Mouse (Mus musculus): ENCODE measurements at regions not wholly inside any gene's neighbourhood (a gene's known extent, or its start where the extent isn't known, plus 50 kb on each side); places are given as distances from the start of the nearest gene placed in this dataset.
A peak's percentile ranks its signal among the peaks of the same experiment; 100 is the strongest.

- Histone ChIP-seq H3K27ac (no peak overlapping the region), H3K4me3 (no peak overlapping the region)
- TF ChIP-seq CTCF (conservative IDR thresholded peaks at IDR 0.05) = no peak
- no peak for DNase-seq (ENCODE audit: low spot score in 2 of 2)
Observed at GRCm38 (mm10) chr15:93712594-93712993, 116.9 kb upstream of the Prickle1 start.

GRCm38 (mm10) chr15:93711150-93711784, 115.6 kb upstream of the Prickle1 start:
- TF ChIP-seq CTCF (conservative IDR thresholded peaks at IDR 0.05) = no peak
- Histone ChIP-seq H3K27ac (no peak overlapping the region), H3K4me3 (no peak overlapping the region)
- DNase-seq (ENCODE audit: low spot score in 2 of 2) = no peak

DNA sequence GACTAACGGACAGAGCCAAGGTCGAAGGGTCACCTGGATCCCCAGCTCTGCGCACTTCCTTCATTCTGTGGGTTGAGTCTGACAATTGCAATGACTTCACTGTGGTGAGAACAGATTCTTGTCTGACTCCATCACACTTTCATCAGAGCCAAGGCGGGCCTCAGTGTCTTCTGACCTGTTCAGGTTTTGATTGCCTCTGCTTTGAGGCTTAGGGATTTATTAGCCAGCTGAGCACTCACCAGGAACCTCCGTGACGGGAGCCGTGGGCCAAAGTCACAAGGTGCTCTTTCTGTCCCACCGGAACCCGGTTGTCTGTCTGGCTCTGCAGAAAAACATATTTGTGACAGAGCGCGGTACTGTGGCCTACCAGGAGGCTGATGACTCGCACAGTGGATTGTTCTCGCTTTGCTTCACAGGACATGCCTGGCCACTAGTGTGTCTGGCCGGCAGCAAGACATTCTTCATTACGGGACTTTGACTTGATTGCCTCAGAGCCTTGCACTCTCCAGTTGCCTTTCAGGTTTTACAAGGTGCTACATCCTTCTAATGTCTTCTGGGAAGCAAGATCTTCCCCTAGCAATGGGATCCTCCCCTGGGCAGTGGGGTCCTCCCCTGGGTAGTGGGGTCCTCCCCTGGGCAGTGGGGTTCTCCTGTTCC, 114.9 kb upstream of the Prickle1 start:
- TF ChIP-seq CTCF (conservative IDR thresholded peaks at IDR 0.05) = no peak
- DNase-seq (ENCODE audit: low spot score in 2 of 2) = no peak
- Histone ChIP-seq H3K27ac (no peak overlapping the region), H3K4me3 (no peak overlapping the region)

DNA sequence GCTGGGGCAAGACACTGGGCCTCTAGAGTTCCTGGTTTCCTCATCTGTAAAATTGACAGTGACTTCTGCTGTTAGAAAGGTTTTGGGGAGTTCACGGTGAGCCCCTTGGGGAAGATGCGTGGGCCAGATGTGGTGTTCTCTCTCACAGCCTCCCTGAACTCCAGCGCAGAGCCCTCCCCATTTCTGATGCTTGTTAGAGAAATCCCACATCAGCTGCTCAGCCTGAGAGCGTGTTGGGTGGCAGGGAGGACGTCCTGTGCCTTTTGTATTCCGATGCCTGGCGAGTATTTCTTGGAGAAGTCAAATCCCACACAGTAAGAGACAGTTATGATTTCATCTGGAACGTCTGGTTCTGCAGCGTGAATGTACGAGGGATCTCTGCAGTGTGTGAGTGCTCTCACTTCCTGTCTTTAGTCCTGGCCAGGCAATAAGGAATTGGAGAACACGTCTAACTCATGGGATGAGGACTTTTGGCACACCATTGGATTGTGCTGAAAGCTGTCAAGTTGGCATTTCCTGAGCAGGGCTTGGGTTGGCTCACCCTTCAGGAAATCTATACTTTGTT, 110.8 kb upstream of the Prickle1 start:
- no peak overlapping the region for H3K27ac ChIP-seq
- H3K4me3 ChIP-seq = no peak overlapping the region
- DNase-seq (ENCODE audit: low spot score in 2 of 2) = no peak
- TF ChIP-seq CTCF (conservative IDR thresholded peaks at IDR 0.05) = no peak

DNA sequence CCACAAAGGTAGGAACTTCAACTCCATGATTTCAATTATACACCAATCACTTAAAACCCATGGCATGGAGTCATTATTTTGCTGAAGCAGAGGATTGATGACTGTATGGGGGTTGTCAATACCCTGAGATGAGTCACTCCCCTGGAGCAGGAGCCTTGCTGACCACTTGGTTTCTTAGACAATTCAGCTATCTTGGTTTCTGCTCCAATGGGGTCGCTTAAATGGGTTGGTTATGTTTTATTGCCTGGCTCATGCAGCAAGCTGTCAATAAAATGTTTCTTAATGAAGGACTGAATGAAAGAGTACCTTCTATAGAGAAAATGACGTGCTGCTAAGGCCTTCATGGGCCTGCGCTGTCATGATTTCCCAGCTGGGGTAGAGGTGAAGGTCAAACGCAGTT, 110.0 kb upstream of the Prickle1 start:
- no peak for DNase-seq (ENCODE audit: low spot score in 2 of 2)
- H3K27ac ChIP-seq = no peak overlapping the region
- TF ChIP-seq CTCF (conservative IDR thresholded peaks at IDR 0.05) = no peak
- H3K4me3 ChIP-seq = no peak overlapping the region

DNA sequence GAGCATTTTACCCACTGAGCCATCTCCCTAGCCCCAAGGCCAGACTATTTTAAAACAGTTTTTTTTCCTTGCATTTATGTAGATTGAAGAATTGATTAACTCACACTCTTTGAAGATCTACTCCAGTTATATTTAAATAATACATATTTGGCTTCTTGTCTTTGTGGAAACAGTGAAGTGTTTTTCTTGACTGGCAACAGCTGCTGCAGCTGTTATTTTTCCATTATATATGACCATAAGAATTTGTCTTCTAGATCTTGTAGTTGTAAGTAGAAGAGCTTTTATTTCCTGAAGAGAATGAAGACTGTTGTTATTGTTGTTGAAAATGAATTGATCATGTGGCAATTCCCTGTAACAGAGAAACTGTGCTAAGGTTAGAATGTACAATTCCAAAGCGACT, 109.4 kb upstream of the Prickle1 start:
- DNase-seq (ENCODE audit: low spot score in 2 of 2) = no peak
- TF ChIP-seq CTCF (conservative IDR thresholded peaks at IDR 0.05) = no peak
- Histone ChIP-seq H3K4me3 (no peak overlapping the region), H3K27ac (no peak overlapping the region)

DNA sequence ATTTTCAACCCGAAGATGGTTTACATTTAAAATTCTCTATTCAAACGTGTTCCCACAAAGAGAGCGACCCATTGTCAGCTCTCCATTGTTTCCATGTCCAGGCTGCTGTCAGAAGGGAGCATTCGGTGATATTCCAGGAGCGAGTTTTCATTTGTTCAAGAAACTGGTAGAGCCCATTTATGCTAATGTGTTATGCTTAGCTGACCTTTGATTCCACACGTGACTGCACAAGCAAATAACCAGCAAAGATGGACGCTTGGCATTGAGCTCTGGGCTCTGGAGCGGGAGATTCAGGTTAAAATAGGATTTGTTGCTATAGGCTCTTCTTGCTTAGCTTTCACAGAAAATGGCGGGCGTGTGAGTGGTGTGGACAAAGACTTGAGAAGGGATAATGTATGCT, 105.3 kb upstream of the Prickle1 start:
- no peak overlapping the region for H3K4me3 ChIP-seq
- DNase-seq (ENCODE audit: low spot score in 2 of 2) = no peak
- no peak for TF ChIP-seq CTCF (conservative IDR thresholded peaks at IDR 0.05)
- no peak overlapping the region for H3K27ac ChIP-seq

GRCm38 (mm10) chr15:93699971-93700370, 104.3 kb upstream of the Prickle1 start:
- TF ChIP-seq CTCF (conservative IDR thresholded peaks at IDR 0.05) = peak; percentile 70
- Histone ChIP-seq H3K27ac (no peak overlapping the region), H3K4me3 (no peak overlapping the region)
- DNase-seq (ENCODE audit: low spot score in 2 of 2) = peak in 1 of 2 experiments; percentile 19

- TF ChIP-seq CTCF (conservative IDR thresholded peaks at IDR 0.05) = no peak
- no peak for DNase-seq (ENCODE audit: low spot score in 2 of 2)
- H3K4me3 ChIP-seq = no peak overlapping the region
- no peak overlapping the region for H3K27ac ChIP-seq
Observed at GRCm38 (mm10) chr15:93698182-93698822, 102.6 kb upstream of the Prickle1 start.

GRCm38 (mm10) chr15:93690717-93691116, 95.0 kb upstream of the Prickle1 start:
- TF ChIP-seq CTCF (conservative IDR thresholded peaks at IDR 0.05) = no peak
- Histone ChIP-seq H3K4me3 (no peak overlapping the region), H3K27ac (no peak overlapping the region)
- DNase-seq (ENCODE audit: low spot score in 2 of 2) = no peak

- peak overlapping the region; percentile 29; the same call in 1 of the 2 replicates for H3K4me3 ChIP-seq
- DNase-seq (ENCODE audit: low spot score in 2 of 2) = peak; percentile 24 to 61
- H3K27ac ChIP-seq = peak overlapping the region; percentile 68
- TF ChIP-seq CTCF (conservative IDR thresholded peaks at IDR 0.05) = no peak
Observed at GRCm38 (mm10) chr15:93690011-93690410, 94.3 kb upstream of the Prickle1 start.

- no peak for TF ChIP-seq CTCF (conservative IDR thresholded peaks at IDR 0.05)
- no peak overlapping the region for H3K27ac ChIP-seq
- no peak for DNase-seq (ENCODE audit: low spot score in 2 of 2)
- no peak overlapping the region for H3K4me3 ChIP-seq
Observed at GRCm38 (mm10) chr15:93686385-93686784, 90.7 kb upstream of the Prickle1 start.

- peak in 1 of 2 experiments; percentile 17 for DNase-seq (ENCODE audit: low spot score in 2 of 2)
- TF ChIP-seq CTCF (conservative IDR thresholded peaks at IDR 0.05) = no peak
- H3K4me3 ChIP-seq = no peak overlapping the region
- no peak overlapping the region for H3K27ac ChIP-seq
Observed at GRCm38 (mm10) chr15:93681602-93682001, 85.9 kb upstream of the Prickle1 start.

Data from layer of hippocampus, adult 2 months (tissue).